Mouse (Mus musculus): Measurements from ENCODE around the gene Gal. TPM values are rescaled to one million over a fixed set of nuclear protein-coding genes. Genes with fewer than 3 reads are reported as not detected.

Gal gene
- polyA plus RNA-seq, 2 experiments = 0.04 TPM; not detected in 1

DNA sequence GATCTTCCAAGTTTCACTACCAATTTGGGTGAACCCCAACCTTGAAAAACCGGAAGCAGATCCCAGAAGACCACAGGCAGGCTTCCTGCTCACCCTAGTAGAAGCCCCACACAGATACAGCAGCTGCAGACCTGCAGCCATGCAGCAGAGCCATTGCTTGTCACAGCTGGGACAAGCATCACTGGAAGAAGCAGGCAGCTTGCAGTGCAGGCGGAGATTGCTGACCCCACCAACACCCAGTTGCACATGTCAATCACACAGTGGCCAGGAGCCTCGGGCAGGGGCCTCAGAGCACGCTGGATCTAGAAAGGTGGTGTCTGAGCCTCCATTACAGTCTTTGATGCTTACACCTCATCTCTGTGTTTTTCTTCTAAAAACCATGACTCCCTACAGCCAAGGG lies 19.8 kb upstream of the Gal start:
- TF ChIP-seq EP300 (IDR thresholded peaks at IDR 0.05; ENCODE audit: low read depth) = no peak
- no peak for TF ChIP-seq CTCF (IDR thresholded peaks at IDR 0.05; ENCODE audit: low read depth)
- ATAC-seq (ENCODE audit: insufficient read depth) = no peak
- no peaks in the 10 kb centered on the region for H3K27me3 ChIP-seq (ENCODE audit: control insufficient read depth, insufficient read depth, low read length)
- H3K27ac ChIP-seq = no peak overlapping the region
- H3K4me2 ChIP-seq (ENCODE audit: low read depth) = no peak overlapping the region
- no peak overlapping the region for H3K9ac ChIP-seq (replicated peaks)
- H3K4me1 ChIP-seq (replicated peaks; ENCODE audit: control insufficient read depth in 2 of 2, insufficient read depth in 2 of 2, low read length in 1 of 2) = no peaks in the 10 kb centered on the region
- WGBS (ENCODE audit: insufficient replicate concordance) = 34% methylated on average over 4 of the region's 4 CpGs
- no peak overlapping the region for H3K4me3 ChIP-seq (ENCODE audit: insufficient read depth in 1 of 2, low read depth in 2 of 2, low read length in 2 of 2)
- DNase-seq (ENCODE audit: low read depth in 3 of 3, low spot score in 3 of 3) = no peak
- H3K36me3 ChIP-seq (replicated peaks; ENCODE audit: control insufficient read depth, insufficient read depth, low read depth) = no peaks in the 10 kb centered on the region
- H3K9me3 ChIP-seq (ENCODE audit: control insufficient read depth, low read length) = no peaks in the 10 kb centered on the region

DNA sequence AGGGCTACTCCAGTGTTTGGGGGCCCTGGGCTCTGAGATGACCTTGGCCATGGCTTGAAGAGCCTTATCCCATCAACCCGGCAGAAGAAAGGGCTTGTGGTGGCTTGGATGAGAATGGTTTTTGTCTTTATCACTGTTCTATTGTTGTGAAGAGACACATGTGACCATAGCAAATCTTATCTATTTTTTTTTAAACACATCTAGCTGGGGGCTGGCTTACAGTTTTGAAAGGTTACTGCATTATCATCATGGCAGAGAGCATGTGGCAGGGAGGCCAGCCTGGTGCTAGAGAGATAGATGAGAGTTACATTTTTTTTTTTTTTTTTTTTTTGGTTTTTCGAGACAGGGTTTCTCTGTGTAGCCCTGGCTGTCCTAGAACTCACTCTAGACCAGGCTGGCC lies 17.6 kb upstream of the Gal start:
- no peaks in the 10 kb centered on the region for H3K9me3 ChIP-seq (ENCODE audit: control insufficient read depth, low read length)
- no peak for ATAC-seq (ENCODE audit: insufficient read depth)
- no peak overlapping the region for H3K9ac ChIP-seq (replicated peaks)
- no peaks in the 10 kb centered on the region for H3K27me3 ChIP-seq (ENCODE audit: control insufficient read depth, insufficient read depth, low read length)
- no peak overlapping the region for H3K4me2 ChIP-seq (ENCODE audit: low read depth)
- no peak for DNase-seq (ENCODE audit: low read depth in 3 of 3, low spot score in 3 of 3)
- 33% methylated on average over 1 of the region's 2 CpGs for WGBS (ENCODE audit: insufficient replicate concordance)
- H3K4me1 ChIP-seq (replicated peaks; ENCODE audit: control insufficient read depth in 2 of 2, insufficient read depth in 2 of 2, low read length in 1 of 2) = no peaks in the 10 kb centered on the region
- H3K36me3 ChIP-seq (replicated peaks; ENCODE audit: control insufficient read depth, insufficient read depth, low read depth) = no peaks in the 10 kb centered on the region
- no peak overlapping the region for H3K4me3 ChIP-seq (ENCODE audit: insufficient read depth in 1 of 2, low read depth in 2 of 2, low read length in 2 of 2)
- H3K27ac ChIP-seq = no peak overlapping the region
- TF ChIP-seq CTCF (IDR thresholded peaks at IDR 0.05; ENCODE audit: low read depth) (no peak), EP300 (IDR thresholded peaks at IDR 0.05; ENCODE audit: low read depth) (no peak)

DNA sequence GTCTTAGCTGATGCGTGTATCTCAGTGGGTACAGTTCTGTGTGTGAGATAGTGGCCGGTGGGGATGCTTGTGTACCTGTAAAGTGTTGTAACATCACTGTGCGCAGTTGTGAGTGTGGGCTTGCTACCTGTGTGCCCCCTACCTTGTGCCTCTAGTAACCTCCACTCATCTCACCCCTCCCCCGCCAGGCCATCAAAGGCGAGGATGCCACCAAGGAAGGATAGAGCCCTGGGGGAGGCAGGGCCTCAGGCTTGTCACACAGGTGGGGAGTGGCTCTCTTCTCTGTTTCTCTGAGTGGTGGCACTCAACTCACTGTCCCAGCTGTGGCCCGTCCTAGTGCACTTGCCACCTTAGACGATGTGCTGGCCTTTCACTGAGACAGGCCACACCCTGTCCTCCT lies 16.7 kb upstream of the Gal start:
- DNase-seq (ENCODE audit: low read depth in 3 of 3, low spot score in 3 of 3) (no peak), ATAC-seq (ENCODE audit: insufficient read depth) (no peak)
- no peak overlapping the region for H3K4me2 ChIP-seq (ENCODE audit: low read depth)
- 59% methylated on average over 7 of the region's 7 CpGs for WGBS (ENCODE audit: insufficient replicate concordance)
- TF ChIP-seq CTCF (IDR thresholded peaks at IDR 0.05; ENCODE audit: low read depth) = no peak
- TF ChIP-seq EP300 (IDR thresholded peaks at IDR 0.05; ENCODE audit: low read depth) = no peak
- no peak overlapping the region for H3K9ac ChIP-seq (replicated peaks)
- no peak overlapping the region for H3K4me3 ChIP-seq (ENCODE audit: insufficient read depth in 1 of 2, low read depth in 2 of 2, low read length in 2 of 2)
- no peaks in the 10 kb centered on the region for H3K27me3 ChIP-seq (ENCODE audit: control insufficient read depth, insufficient read depth, low read length)
- H3K36me3 ChIP-seq (replicated peaks; ENCODE audit: control insufficient read depth, insufficient read depth, low read depth) = no peaks in the 10 kb centered on the region
- no peak overlapping the region for H3K27ac ChIP-seq
- no peaks in the 10 kb centered on the region for H3K9me3 ChIP-seq (ENCODE audit: control insufficient read depth, low read length)
- no peaks in the 10 kb centered on the region for H3K4me1 ChIP-seq (replicated peaks; ENCODE audit: control insufficient read depth in 2 of 2, insufficient read depth in 2 of 2, low read length in 1 of 2)

DNA sequence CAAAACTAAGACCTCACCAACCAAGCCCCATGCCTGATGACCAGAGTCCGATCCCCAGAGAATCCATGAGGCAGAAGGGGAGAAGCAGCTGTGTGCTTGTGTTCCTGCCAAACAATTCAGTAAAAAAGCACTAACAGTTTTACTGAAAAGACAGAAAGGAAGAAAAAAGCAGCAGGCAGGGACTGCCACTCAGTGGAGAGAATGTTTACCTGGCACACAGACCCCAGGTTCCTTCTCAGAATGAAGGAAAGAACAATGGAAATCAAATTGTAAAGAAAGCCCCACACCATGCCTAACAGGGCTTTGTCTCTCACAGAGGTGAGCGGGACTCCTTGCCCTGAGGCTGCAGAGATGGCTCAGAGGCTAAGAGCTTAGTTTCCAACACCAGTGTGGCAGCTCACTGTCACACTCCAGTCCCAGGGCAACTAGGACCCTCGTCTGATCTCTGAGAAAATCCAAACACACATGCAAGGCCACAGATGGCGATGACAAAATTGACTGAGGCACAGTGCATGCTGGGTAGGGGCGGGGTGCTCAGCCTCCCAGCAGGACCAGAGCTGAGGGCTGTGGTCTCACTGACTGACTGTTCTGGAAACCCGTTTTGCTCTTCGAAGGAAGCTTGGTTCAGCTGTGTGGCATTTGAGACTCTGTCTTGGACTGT lies 14.9 kb upstream of the Gal start:
- no peak overlapping the region for H3K4me2 ChIP-seq (ENCODE audit: low read depth)
- H3K36me3 ChIP-seq (replicated peaks; ENCODE audit: control insufficient read depth, insufficient read depth, low read depth) = no peaks in the 10 kb centered on the region
- no peak for ATAC-seq (ENCODE audit: insufficient read depth)
- H3K9me3 ChIP-seq (ENCODE audit: control insufficient read depth, low read length) = no peaks in the 10 kb centered on the region
- TF ChIP-seq EP300 (IDR thresholded peaks at IDR 0.05; ENCODE audit: low read depth) = no peak
- no peak for TF ChIP-seq CTCF (IDR thresholded peaks at IDR 0.05; ENCODE audit: low read depth)
- H3K4me1 ChIP-seq (replicated peaks; ENCODE audit: control insufficient read depth in 2 of 2, insufficient read depth in 2 of 2, low read length in 1 of 2) = no peaks in the 10 kb centered on the region
- no peaks in the 10 kb centered on the region for H3K27me3 ChIP-seq (ENCODE audit: control insufficient read depth, insufficient read depth, low read length)
- H3K9ac ChIP-seq (replicated peaks) = no peak overlapping the region
- no peak overlapping the region for H3K4me3 ChIP-seq (ENCODE audit: insufficient read depth in 1 of 2, low read depth in 2 of 2, low read length in 2 of 2)
- 49% methylated on average over 7 of the region's 7 CpGs for WGBS (ENCODE audit: insufficient replicate concordance)
- H3K27ac ChIP-seq = no peak overlapping the region
- no peak for DNase-seq (ENCODE audit: low read depth in 3 of 3, low spot score in 3 of 3)

DNA sequence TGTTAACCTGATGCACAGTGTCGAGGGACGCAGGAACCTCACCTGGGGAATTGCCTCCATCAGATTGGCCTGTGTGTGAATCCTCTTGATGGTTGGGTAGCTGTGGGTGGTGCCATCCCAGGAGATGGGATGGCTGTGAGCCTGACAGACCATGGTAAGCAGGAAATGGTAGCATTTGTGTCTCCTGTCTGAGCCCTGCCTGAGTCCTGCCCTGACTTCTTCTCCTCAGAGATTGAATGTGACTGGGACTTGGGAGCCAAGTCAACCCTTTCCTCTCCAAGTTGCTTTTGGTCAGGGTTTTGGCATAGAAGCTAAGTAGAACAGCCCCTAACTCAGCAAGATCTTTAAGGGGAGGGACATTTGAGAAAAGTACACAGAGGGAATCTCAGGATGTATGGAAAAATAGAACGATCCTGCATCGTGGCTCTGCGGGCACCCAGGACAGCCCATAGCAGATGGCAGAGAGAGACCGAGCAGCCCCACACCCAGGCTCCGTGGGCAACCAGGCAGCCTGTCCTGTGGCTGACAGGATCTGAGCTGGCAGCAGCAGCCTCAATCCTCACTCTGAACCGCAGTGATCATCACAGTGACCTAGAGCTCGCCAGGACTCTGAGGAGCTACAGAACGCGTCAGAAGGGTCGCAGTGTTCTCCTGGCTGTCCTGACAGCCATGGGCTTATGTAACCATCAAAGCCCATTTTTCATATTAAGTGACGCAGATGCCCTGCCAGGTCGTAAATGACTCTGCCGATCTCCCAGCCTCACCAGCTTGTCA lies 13.9 kb upstream of the Gal start:
- ATAC-seq (ENCODE audit: insufficient read depth) (no peak), DNase-seq (ENCODE audit: low read depth in 3 of 3, low spot score in 3 of 3) (no peak)
- Histone ChIP-seq H3K4me2 (ENCODE audit: low read depth) (no peak overlapping the region), H3K4me3 (ENCODE audit: insufficient read depth in 1 of 2, low read depth in 2 of 2, low read length in 2 of 2) (no peak overlapping the region), H3K9me3 (ENCODE audit: control insufficient read depth, low read length) (no peaks in the 10 kb centered on the region), H3K9ac (replicated peaks) (no peak overlapping the region), H3K4me1 (replicated peaks; ENCODE audit: control insufficient read depth in 2 of 2, insufficient read depth in 2 of 2, low read length in 1 of 2) (no peaks in the 10 kb centered on the region), H3K27me3 (ENCODE audit: control insufficient read depth, insufficient read depth, low read length) (no peaks in the 10 kb centered on the region), H3K27ac (no peak overlapping the region), H3K36me3 (replicated peaks; ENCODE audit: control insufficient read depth, insufficient read depth, low read depth) (no peaks in the 10 kb centered on the region)
- TF ChIP-seq CTCF (IDR thresholded peaks at IDR 0.05; ENCODE audit: low read depth) = no peak
- no peak for TF ChIP-seq EP300 (IDR thresholded peaks at IDR 0.05; ENCODE audit: low read depth)
- 70% methylated on average over 15 of the region's 15 CpGs for WGBS (ENCODE audit: insufficient replicate concordance)

Data from liver, embryonic 14.5 days (tissue).